Mouse (Mus musculus) layer of hippocampus, postnatal 36 days (tissue): ENCODE data around the gene Taar3. TPM values are rescaled to one million over a fixed set of nuclear protein-coding genes. Genes with fewer than 3 reads are reported as not detected.

Experiments used
- total RNA-seq, 2 experiments: library from RNA; stranded (reverse); gene quantifications; 2 replicates each; pipeline ENCODE4 v1.2.3; 2021

The Taar3 gene
- total RNA-seq, 2 experiments from 2014 or later = not detected

Other genes with a start within 250 kb of the Taar3 start
- 100 to 1,000 TPM; 226 to 229 TPM for gene Rps12, start 162.3 kb upstream of the Taar3 start, total RNA-seq
- 10 to 100 TPM; 26.2 to 26.6 TPM for gene Slc18b1, start 152.6 kb upstream of the Taar3 start, total RNA-seq
- under 1 TPM; 0.25 to 0.40 TPM for gene Vnn3, start 98.1 kb upstream of the Taar3 start, total RNA-seq
- under 1 TPM in 1 of 2 experiments, not detected in 1; 0.17 TPM for gene Vnn1, start 54.9 kb upstream of the Taar3 start, total RNA-seq
- not detected for gene Taar1, start 29.2 kb upstream of the Taar3 start, total RNA-seq
- not detected for gene Taar2, start 11.0 kb upstream of the Taar3 start, total RNA-seq
- gene Taar4, start 10.9 kb downstream of the Taar3 start, total RNA-seq = not detected
- not detected for gene Taar5, start 21.1 kb downstream of the Taar3 start, total RNA-seq
- not detected for gene Taar6, start 36.1 kb downstream of the Taar3 start, total RNA-seq
- not detected for gene Taar7a, start 43.9 kb downstream of the Taar3 start, total RNA-seq
- not detected for gene Taar7b, start 50.4 kb downstream of the Taar3 start, total RNA-seq
- gene Taar7d, start 77.7 kb downstream of the Taar3 start, total RNA-seq = not detected
- not detected for gene Taar7e, start 88.1 kb downstream of the Taar3 start, total RNA-seq
- not detected for gene Taar7f, start 100.0 kb downstream of the Taar3 start, total RNA-seq
- not detected for gene Taar8a, start 126.9 kb downstream of the Taar3 start, total RNA-seq
- not detected for gene Taar8b, start 142.7 kb downstream of the Taar3 start, total RNA-seq
- not detected for gene Taar8c, start 152.4 kb downstream of the Taar3 start, total RNA-seq
- gene Taar9, start 160.0 kb downstream of the Taar3 start, total RNA-seq = not detected
- gene Stx7, start 199.7 kb downstream of the Taar3 start, total RNA-seq = 100 to 1,000 TPM; 122 to 128 TPM